ENCODE assay signal across 8 mouse cellular contexts in genomic region chr1:175625990-175626692, GRCm38 (mm10). TPM values are rescaled to one million over a fixed set of nuclear protein-coding genes. Genes with fewer than 3 reads are reported as not detected.
DNase-seq lines count a peak whose midpoint lies in the region; ATAC-seq and TF ChIP-seq lines count a peak whose summit lies in the region.

No protein-coding gene starts in this region.

- H3K4me3 ChIP-seq in intestine, postnatal 0 days (ENCODE audit: low read depth, low read length), result peak overlapping the region; percentile 68
- peak overlapping the region; percentile 94 for H3K4me3 ChIP-seq in stomach, embryonic 14.5 days (ENCODE audit: low read depth, low read length)

- no peaks in the 10 kb centered on the region for H3K9me3 ChIP-seq in intestine, postnatal 0 days (ENCODE audit: control insufficient read depth)
- H3K9me3 ChIP-seq in stomach, embryonic 14.5 days (ENCODE audit: control insufficient read depth, low read depth, low read length), result no peaks in the 10 kb centered on the region

- WGBS in intestine, postnatal 0 days, result 86% methylated on average over 1 of the region's 1 CpGs
- WGBS in stomach, embryonic 14.5 days, result 86% methylated on average over 1 of the region's 1 CpGs

- H3K4me2 ChIP-seq in intestine, postnatal 0 days (replicated peaks; ENCODE audit: low read depth), result peak overlapping the region; percentile 73
- peak overlapping the region; percentile 50 for H3K4me2 ChIP-seq in stomach, embryonic 14.5 days (replicated peaks; ENCODE audit: low read depth, low read length)

- H3K36me3 ChIP-seq in intestine, postnatal 0 days (ENCODE audit: control insufficient read depth, insufficient read depth), result no peaks in the 10 kb centered on the region
- H3K36me3 ChIP-seq in stomach, embryonic 14.5 days (ENCODE audit: control insufficient read depth, insufficient read depth, low read length), result no peaks in the 10 kb centered on the region

- H3K4me1 ChIP-seq in intestine, postnatal 0 days (replicated peaks; ENCODE audit: control insufficient read depth, insufficient read depth, low read length), result peaks cover 3% of the 10 kb centered on the region
- peaks cover 8% of the 10 kb centered on the region; the same call in 1 of the 2 replicates for H3K4me1 ChIP-seq in stomach, embryonic 14.5 days (ENCODE audit: control insufficient read depth, insufficient read depth, low read length)

- peak overlapping the region; percentile 88 for H3K27ac ChIP-seq in intestine, postnatal 0 days (ENCODE audit: low read depth, low read length)
- peak overlapping the region; percentile 79 for H3K27ac ChIP-seq in stomach, embryonic 14.5 days (ENCODE audit: low read length)

- DNase-seq in layer of hippocampus, adult 11-12 months (ENCODE audit: low spot score), result peak; percentile 19
- no peak for DNase-seq in layer of hippocampus, postnatal 14 days (ENCODE audit: low spot score in 2 of 2)
- DNase-seq in MEL-GATA-1-ER (ENCODE audit: extremely low read depth, low read depth), result peak; percentile 69
- DNase-seq in fibroblast of lung, adult 2 months (ENCODE audit: low read depth), result peak; percentile 21
- DNase-seq in lung, postnatal 36 days, result peak; percentile 70
- DNase-seq in urinary bladder, postnatal 4 days (ENCODE audit: low spot score in 2 of 2), result no peak

- no peaks in the 10 kb centered on the region for H3K27me3 ChIP-seq in intestine, postnatal 0 days (replicated peaks; ENCODE audit: control insufficient read depth, insufficient read depth, low read length)
- H3K27me3 ChIP-seq in stomach, embryonic 14.5 days (ENCODE audit: control insufficient read depth, insufficient read depth, low read length), result no peaks in the 10 kb centered on the region

- peak; percentile 65 for ATAC-seq in intestine, postnatal 0 days
- ATAC-seq in stomach, embryonic 14.5 days (ENCODE audit: insufficient number of reproducible peaks, insufficient read depth, low FRiP score, low read depth), result peak; percentile 14; the same call in 1 of the 2 replicates

- TF ChIP-seq CTCF in intestine, postnatal 0 days (IDR thresholded peaks at IDR 0.05; ENCODE audit: low read depth), result peak; percentile 81

- 0 out of 2 replicates have a peak overlapping the region, but pooled peaks have one; percentile 37 for H3K9ac ChIP-seq in intestine, postnatal 0 days (ENCODE audit: low read depth, low read length)
- H3K9ac ChIP-seq in stomach, embryonic 14.5 days (replicated peaks; ENCODE audit: low read depth, low read length), result no peak overlapping the region

RNA-seq across cellular contexts. Expression of gene Fh1, which starts 0.7 kb away (rescaled TPM):
- 10 to 100 TPM; 86.1 to 87.2 TPM for total RNA-seq in layer of hippocampus, postnatal 14 days (2021)
- polyA plus RNA-seq in intestine, postnatal 0 days (2015; fragmentation: Nextera tagmentation; extraction: Ambion mirVana), result 109 and 112 TPM in 2 replicates
- polyA plus RNA-seq in stomach, embryonic 14.5 days (2014; fragmentation: Nextera tagmentation; extraction: Ambion mirVana), result 139 and 147 TPM in 2 replicates

RNA-seq across cellular contexts. Expression of gene Kmo, which starts 6.0 kb away (rescaled TPM):
- total RNA-seq in layer of hippocampus, postnatal 14 days (2021), result under 1 TPM; 0.14 to 0.33 TPM
- polyA plus RNA-seq in intestine, postnatal 0 days (2015; fragmentation: Nextera tagmentation; extraction: Ambion mirVana), result 0.27 and 0.53 TPM in 2 replicates
- polyA plus RNA-seq in stomach, embryonic 14.5 days (2014; fragmentation: Nextera tagmentation; extraction: Ambion mirVana), result 0.16 and 0.56 TPM in 2 replicates

Comparison
In these comparisons a context has a peak if more than half of its experiments do, and no peak if none do; other contexts are left out.
1. DNase-seq: peak in layer of hippocampus, adult 11-12 months (single experiment), MEL-GATA-1-ER (single experiment), fibroblast of lung, adult 2 months (single experiment) and lung, postnatal 36 days (single experiment); none in layer of hippocampus, postnatal 14 days (0 of 2) and urinary bladder, postnatal 4 days (0 of 2).